ENCODE assay signal across 8 mouse cellular contexts in genomic region chr7:139388670-139389212, GRCm38 (mm10). TPM values are rescaled to one million over a fixed set of nuclear protein-coding genes. Genes with fewer than 3 reads are reported as not detected.
DNase-seq lines count a peak whose midpoint lies in the region; ATAC-seq lines count a peak whose summit lies in the region.

Gene Inpp5a (plus strand): TSS chr7:139389109.

- WGBS in hindbrain, embryonic 14.5 days = under 1% methylated on average over 34 of the region's 47 CpGs

- no peaks in the 10 kb centered on the region for H3K36me3 ChIP-seq in hindbrain, embryonic 14.5 days (replicated peaks; ENCODE audit: control insufficient read depth, insufficient read depth)

- H3K4me2 ChIP-seq in hindbrain, embryonic 14.5 days (replicated peaks) = peak within 1 kb of the TSS; percentile 73

- H3K9ac ChIP-seq in hindbrain, embryonic 14.5 days = peak within 1 kb of the TSS; percentile 94

- no peaks in the 10 kb centered on the region for H3K27me3 ChIP-seq in hindbrain, embryonic 14.5 days (ENCODE audit: control insufficient read depth, insufficient read depth, low read length)

- H3K9me3 ChIP-seq in hindbrain, embryonic 14.5 days (ENCODE audit: control insufficient read depth, low read length) = no peaks in the 10 kb centered on the region

- peak; percentile 99 for DNase-seq in R1 (ENCODE audit: low read depth, low spot score)
- DNase-seq in cerebellum, postnatal 25 days = peak; percentile 97 to 99
- peak; percentile 91 to 94 for DNase-seq in frontal cortex, postnatal 25 days (ENCODE audit: low spot score in 2 of 2)
- DNase-seq in hindbrain, embryonic 14.5 days (ENCODE audit: low spot score) = peak; percentile 100
- peak; percentile 99 for DNase-seq in layer of hippocampus, postnatal 36 days
- DNase-seq in lung, postnatal 36 days = peak; percentile 100
- peak; percentile 100 for DNase-seq in retina, postnatal 1 day
- DNase-seq in urinary bladder, adult 18-20 months (ENCODE audit: low spot score in 2 of 2) = peak; percentile 99

- peaks cover 35% of the 10 kb centered on the region for H3K4me1 ChIP-seq in hindbrain, embryonic 14.5 days (replicated peaks; ENCODE audit: control insufficient read depth, insufficient read depth, low read length)

- peak; percentile 98 for ATAC-seq in hindbrain, embryonic 14.5 days (ENCODE audit: low FRiP score)

- H3K4me3 ChIP-seq in hindbrain, embryonic 14.5 days (replicated peaks; ENCODE audit: low read length) = peak within 1 kb of the TSS; percentile 88

- peak within 1 kb of the TSS; percentile 78 for H3K27ac ChIP-seq in hindbrain, embryonic 14.5 days

RNA-seq across cellular contexts. Expression of gene Inpp5a, which starts in this region (rescaled TPM):
- 28.1 and 34.1 TPM in 2 replicates for polyA plus RNA-seq in hindbrain, embryonic 14.5 days (2014; fragmentation: Nextera tagmentation; extraction: Ambion mirVana)
- 10 to 100 TPM; 38.7 to 42.9 TPM for total RNA-seq in layer of hippocampus, postnatal 36 days (2021)

Comparison
In these comparisons a context has a peak if more than half of its experiments do, and no peak if none do; other contexts are left out.
1. Peak in every context shown above with its lines: DNase-seq, ATAC-seq, H3K4me3 ChIP-seq and H3K27ac ChIP-seq.